Mouse (Mus musculus): Measurements from ENCODE around the gene Gdf5. TPM values are rescaled to one million over a fixed set of nuclear protein-coding genes. Genes with fewer than 3 reads are reported as not detected.

The Gdf5 gene
- total RNA-seq (2023), result not detected in 2 replicates

DNA sequence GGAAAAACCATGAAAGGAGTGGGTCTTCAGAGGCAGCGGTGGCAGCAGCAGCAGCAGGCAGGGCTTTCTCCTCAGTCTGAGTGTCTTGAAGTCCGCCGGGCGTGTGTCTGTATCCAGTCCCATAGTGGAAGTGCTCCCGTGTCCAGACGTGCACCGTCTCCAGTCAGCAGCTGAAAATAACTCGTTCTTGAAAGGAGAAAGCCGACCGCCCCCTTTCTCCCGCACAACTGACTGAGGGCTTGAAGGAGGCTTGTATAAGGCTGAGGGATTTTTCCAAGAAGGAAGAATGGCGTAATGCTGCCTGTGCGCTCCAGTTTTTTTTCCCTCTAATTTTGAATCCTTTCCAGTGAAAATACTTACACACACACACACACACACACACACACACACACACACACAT lies at the start of gene Gdf5:
Gdf5 (minus strand) TSS at position 244 of the 400 bp plus-strand sequence.

DNA sequence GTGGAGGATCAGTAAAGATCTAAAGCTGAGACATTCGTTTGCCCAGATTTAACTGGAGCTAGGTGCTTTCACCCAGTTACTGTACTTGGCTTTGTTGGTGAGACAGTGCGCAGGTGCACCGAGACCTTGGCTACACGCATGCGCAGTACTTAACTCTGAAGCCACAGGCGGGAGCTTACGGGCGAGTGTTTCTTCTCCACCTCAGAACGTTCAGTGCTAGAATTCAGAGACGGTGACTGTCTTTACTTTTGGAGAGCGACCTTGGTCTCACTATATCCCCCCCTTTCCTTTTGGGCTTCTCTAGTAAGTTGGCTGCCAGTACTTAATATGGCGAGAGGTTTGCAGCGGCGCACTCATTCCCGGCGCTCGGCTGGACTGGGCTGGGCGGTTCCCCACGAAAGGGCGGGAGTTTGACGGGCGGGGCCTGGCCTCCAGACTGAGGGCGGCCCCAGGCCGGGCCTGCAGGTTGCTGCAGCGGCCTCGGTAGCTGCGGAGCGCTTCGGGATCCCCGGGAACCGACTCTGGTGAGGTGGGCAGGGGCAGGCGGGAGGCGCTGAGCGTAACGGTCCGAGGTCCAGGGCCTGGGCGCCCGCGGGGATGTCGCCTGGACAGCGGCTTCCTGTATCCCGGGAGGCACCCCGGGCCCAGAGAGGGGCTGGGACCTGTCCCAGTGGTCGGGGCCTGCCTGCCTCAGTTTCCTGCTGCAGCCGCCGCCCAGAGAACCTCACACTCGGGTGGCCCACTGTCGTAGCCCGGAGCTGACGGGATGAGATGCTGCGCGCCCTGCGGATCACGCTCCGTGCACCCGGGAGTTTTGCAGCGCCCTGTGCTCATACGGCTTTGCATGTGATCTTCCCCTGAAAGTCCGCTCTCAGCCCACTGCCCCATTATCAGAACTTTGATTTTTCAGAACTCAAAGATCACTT lies 11.2 kb upstream of the Gdf5 start, which contains the start of gene Cep250:
Cep250 (plus strand) TSS at position 325 of the 926 bp plus-strand sequence.

DNA sequence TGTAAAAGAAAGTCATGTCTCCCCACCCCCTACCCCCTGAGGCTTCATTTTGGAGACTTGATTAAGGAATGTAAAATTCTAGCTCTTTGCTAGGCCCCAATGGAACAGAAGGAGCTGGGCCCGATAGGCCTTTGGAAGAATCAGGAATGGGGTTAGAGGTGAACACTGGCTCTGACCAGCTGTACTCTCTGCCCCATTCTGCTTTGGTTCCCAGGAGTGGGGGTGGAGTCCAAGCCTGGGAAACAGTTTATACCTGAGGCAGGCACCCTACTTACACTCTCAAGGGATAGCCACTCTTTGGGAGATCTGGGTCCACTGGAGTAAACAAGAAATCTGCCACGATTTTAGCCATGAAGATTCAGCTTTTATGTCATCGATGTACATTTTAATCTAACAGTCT lies 4.5 kb downstream of the Gdf5 start, which contains the start of gene Gm15557:
Gm15557 (plus strand) TSS at position 48 of the 400 bp plus-strand sequence.

DNA sequence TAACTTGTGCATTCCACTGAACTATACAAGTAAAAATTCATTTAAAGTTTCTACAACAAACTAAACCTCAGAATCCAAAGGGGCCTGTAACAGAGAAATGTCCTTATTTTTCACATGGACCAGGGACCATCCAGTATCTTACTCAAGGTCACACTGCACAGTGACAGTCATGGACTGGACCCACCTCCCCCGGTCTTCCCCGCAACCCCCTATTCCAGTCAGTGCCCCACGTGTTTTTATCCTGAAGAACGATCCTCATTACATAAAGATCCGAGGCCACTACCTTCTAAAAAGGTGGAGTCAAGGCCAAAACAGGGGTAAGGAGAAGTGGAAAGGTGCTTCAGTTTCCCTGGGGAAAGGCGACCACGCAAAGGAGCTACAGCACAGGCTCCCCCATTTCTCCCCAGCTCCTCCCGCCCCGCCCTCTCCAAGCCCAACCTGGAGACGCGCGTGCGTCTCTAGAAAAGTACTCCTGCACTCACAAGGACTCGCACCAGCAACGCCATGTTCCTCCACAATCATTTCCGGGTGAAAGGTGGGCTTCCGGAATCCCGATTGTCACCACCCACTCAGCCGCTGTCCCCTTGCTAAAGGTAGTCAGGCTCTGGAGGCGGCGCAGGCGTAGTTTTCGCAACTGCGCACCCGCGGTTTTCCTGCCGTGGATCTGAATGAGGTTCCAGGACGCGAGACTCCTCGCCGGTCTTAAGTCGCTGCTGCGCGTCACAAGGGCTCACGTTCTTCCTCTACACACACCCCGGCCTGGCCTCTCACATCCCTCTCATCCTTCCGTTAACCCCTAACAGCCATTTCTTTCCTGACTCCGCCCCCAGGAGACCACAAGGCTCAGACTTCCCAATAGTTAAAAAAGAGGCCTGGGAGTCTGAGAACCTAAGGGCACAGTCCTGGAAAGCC lies 15.4 kb downstream of the Gdf5 start, which contains the start of gene Uqcc1:
Uqcc1 (minus strand) TSS at position 780 of the 912 bp plus-strand sequence.

Other genes with a start within 250 kb of the Gdf5 start
- gene Edem2, start 215.9 kb downstream of the Gdf5 start, total RNA-seq (2023), result 32.5 and 42.7 TPM in 2 replicates
- gene Gm17581, start 209.5 kb downstream of the Gdf5 start, total RNA-seq (2023), result not detected in 2 replicates
- gene Procr, start 194.2 kb downstream of the Gdf5 start, total RNA-seq (2023), result not detected in 2 replicates
- gene Mmp24, start 170.0 kb downstream of the Gdf5 start, total RNA-seq (2023), result not detected in 2 replicates
- gene BC029722, start 125.9 kb downstream of the Gdf5 start, total RNA-seq (2023), result 8.4 and 9.0 TPM in 2 replicates
- gene Eif6, start 118.4 kb downstream of the Gdf5 start, total RNA-seq (2023), result 71.4 and 79.8 TPM in 2 replicates
- gene Fam83c, start 110.5 kb downstream of the Gdf5 start, total RNA-seq (2023), result not detected in 2 replicates
- 9.8 and 13.0 TPM in 2 replicates for gene Uqcc1, start 15.1 kb downstream of the Gdf5 start, total RNA-seq (2023)
- gene Gm15557, start 4.6 kb downstream of the Gdf5 start, total RNA-seq (2023), result not detected in 2 replicates
- 57.4 and 85.4 TPM in 2 replicates for gene Cep250, start 11.1 kb upstream of the Gdf5 start, total RNA-seq (2023)
- gene 6430550D23Rik, start 62.6 kb upstream of the Gdf5 start, total RNA-seq (2023), result not detected in 2 replicates
- gene Ergic3, start 62.7 kb upstream of the Gdf5 start, total RNA-seq (2023), result 57.4 and 60.2 TPM in 2 replicates
- gene Fer1l4, start 107.6 kb upstream of the Gdf5 start, total RNA-seq (2023), result not detected in 2 replicates
- 0.43 and 0.85 TPM in 2 replicates for gene Spag4, start 119.8 kb upstream of the Gdf5 start, total RNA-seq (2023)
- 65.0 and 74.0 TPM in 2 replicates for gene Cpne1, start 166.6 kb upstream of the Gdf5 start, total RNA-seq (2023)
- 17.7 and 19.8 TPM in 2 replicates for gene Rbm12, start 166.6 kb upstream of the Gdf5 start, total RNA-seq (2023)
- gene Gm28036, start 181.7 kb upstream of the Gdf5 start, total RNA-seq (2023), result 9.9 and 20.0 TPM in 2 replicates
- 41.2 and 53.9 TPM in 2 replicates for gene Romo1, start 198.7 kb upstream of the Gdf5 start, total RNA-seq (2023)
- gene Nfs1, start 198.8 kb upstream of the Gdf5 start, total RNA-seq (2023), result 14.0 and 18.5 TPM in 2 replicates
- 1,780 and 2,284 TPM in 2 replicates for gene Rbm39, start 234.9 kb upstream of the Gdf5 start, total RNA-seq (2023)